Mouse (Mus musculus): ENCODE data around the gene Xxylt1.

DNA sequence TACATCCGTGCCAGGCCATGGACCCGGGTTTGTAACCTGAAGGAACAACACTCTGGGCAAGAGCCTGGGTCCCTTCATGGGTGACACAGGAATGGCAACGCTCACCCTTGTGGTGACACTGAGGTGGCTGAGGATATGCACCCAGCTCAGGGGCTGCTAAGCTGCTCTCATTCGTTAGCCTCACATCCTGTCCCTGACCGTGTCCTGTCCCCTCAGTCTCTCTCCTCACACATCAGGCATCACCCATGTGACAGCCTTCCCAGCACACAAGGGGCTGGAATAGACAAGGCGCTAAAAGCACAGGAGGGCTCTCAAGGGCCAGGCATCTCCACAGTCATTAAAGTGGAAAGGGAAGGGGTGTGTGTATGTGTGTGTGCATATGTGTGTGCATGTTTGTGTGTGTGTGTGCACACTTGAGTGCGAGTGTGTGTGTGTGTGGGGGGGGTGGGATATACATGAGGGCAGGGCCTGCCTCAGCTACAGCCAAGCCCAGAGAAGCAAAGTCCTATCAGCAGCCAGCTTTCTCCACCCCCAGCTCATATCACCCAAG is 29.0 kb downstream of the Xxylt1 start:
- TF ChIP-seq ZC3H11A (IDR thresholded peaks at IDR 0.05; ENCODE audit: borderline replicate concordance, low read depth, low read length) (no peak), MAFK (IDR thresholded peaks at IDR 0.05; ENCODE audit: insufficient read depth, low read depth, low read length) (no peak), HCFC1 (IDR thresholded peaks at IDR 0.05; ENCODE audit: borderline replicate concordance, insufficient read depth, low read length) (no peak), CHD2 (IDR thresholded peaks at IDR 0.05; ENCODE audit: low read depth, low read length) (no peak), ZNF384 (IDR thresholded peaks at IDR 0.05; ENCODE audit: low read depth, low read length) (no peak)
